Mouse (Mus musculus): ENCODE measurements at regions not wholly inside any gene's neighbourhood (a gene's known extent, or its start where the extent isn't known, plus 50 kb on each side); places are given as distances from the start of the nearest gene placed in this dataset.

DNA sequence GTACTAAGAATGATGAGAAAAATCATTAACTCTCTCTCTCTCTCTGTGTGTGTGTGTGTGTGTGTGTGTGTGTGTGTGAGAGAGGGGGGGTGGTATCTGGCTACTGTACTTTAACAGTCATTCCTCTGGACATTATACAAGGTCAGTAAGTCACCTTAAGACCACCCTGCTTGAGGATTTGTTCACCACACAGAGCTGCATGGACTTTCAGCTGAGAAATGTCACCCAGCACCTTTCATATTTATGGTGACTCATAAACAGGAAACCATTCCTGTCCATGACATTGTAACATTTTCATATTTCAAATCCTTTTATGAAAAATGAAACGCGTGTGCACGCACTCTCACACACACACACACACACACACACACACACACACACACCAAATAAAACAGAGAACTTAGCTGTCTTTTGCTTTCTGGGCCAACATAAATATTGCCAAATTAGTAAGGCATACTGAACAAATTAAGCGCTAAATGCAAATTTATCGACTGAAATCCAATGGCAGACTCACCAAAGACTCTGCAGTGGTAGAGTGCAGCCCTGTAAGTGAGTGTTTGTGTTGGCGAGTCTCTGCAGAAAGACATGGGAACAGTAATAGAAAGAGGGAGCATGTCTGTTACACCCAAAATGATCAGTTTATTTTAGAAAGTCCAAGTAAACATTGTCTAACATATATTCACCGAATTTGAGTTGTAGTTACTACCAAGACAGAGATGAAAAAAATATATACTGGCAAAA, 277.7 kb downstream of the Osr1 start:
- no peak for DNase-seq

DNA sequence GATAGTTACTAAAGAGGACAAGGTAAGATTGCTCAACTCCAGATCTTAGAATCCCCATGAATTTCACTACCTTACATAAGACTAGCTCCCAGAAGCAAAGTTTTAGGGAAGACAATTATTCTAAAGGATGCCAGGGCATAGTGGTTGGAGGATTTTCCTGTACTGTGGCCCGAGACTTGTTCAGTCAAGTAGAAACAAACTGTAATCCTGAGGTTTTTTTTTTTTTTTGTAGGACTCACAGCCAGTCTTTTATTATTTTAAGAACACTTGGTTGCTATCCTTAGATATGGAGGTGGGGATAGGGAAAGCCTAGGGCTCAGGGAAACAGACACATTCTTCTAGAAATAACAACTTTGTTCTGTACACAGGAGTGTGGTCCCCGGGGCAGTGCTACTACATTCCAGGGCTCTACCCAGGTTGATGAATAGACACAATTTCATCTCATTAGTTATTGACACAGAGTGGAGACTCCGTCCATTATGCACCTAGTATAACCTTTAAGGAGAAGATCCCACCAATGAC, 285.6 kb downstream of the Osr1 start:
- DNase-seq = no peak

DNA sequence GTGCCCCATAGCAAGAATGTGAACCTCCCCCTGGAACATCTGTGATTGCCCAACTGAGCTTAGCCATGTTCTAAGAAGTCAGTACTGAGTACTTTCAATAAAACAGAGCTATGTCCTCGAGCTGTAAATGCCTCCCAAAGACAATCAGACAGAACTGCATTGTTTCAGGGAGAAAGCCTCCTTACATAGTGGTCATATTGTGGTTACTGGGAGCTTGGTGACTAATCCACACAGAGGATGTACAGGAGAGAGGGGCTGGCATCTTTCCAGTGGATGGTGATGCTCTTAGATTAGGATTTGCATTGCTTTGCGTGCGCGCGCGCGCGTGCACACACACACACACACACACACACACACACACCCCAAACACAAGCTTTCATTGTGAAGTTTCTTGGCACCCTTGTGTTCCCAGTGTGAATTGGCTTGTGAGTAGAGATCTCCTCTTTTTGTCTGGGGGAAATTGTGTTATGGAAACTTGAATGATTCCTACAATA, 286.3 kb downstream of the Osr1 start:
- DNase-seq = no peak

DNA sequence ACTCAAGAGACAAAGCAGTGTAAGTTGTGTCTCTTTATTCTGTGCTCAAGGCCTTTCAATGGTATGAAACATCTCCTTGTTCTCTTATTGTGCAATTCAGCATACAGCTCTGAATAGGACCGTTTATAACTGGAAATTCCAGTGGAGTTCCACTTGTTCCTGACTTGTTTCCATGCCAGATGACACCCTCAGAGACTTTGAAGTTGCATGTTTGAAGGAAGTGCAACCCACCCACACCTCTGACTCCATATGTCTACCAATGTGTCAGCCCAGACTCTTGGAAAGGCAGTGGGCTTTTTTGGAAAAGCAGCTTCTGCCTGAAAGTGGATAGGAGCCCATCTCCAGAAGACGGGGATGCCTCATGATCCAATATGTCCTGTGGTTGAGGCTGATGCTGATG, 288.1 kb downstream of the Osr1 start:
- DNase-seq = no peak

DNA sequence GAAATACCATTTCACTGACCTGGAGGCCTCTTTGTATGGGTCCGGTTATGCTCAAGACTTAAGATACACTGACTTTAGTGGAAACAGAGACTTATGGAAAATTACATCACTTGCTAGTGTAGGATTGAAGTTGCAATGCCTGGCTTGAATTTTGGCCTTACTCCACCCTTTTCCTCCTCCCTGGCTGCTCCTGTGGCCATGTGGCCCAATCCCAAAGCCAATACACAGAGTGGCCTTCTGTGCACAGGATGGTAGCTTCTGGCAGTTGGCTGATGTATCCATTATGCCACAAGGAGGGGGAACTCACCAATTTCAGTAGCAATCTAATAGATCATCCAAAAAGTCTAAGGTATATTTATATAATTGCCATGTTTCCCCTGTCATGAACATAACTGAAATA, 292.4 kb downstream of the Osr1 start:
- DNase-seq = no peak

DNA sequence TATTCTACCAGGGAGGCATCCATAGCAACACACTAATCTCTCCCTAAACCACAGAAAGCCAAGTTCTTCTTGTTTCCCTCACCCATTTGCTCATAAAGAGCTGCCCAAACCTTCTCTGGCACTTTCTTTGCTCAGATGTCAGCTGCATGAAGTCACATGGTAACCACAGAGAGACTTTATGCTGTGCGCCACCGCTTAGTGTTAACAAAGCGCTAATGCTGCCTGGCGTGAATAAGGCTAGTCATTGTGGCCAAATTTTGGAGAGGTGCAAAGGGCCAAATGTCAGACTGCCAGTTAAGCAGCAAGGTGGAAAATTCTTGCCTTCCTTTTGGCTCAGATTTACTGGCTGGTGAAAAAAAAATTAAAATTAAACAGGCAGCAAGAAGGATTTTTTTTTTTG, 302.3 kb downstream of the Osr1 start:
- DNase-seq = no peak

DNA sequence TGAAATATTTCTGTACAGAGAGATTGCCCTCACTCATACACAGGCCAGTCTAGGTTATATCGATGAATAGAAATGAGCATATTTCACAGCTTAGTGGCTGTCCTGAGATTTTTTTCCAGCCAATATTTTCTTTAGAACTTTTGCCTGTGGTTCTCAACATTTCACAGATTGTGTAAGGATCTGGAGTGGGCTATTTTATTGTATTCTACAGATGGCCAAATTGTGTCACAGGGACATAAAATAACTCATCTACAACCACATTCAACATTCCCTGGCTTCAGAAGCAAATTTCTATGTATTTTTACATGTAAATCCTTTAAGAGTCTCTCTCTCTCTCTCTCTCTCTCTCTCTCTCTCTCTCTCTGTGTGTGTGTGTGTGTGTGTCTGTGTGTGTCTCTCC, 303.3 kb downstream of the Osr1 start:
- DNase-seq = no peak

DNA sequence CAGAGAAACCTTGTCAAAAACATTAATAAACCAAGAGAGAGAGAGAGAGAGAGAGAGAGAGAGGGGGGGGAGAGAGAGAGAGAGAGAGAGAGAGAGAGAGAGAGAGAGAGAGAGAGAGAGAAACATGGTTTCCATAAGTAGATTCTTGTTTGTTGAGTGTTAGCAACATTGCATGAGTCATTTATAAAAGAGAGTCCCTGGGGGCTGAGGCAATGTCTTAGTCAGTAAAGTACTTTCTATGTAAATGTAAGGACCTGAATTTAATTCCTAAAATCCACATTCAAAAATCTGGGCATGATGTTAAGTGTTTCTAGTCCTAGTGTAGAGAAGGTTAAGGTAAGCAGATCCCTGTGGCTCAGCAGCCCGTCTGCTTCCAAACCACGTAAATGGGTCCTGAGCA, 304.9 kb downstream of the Osr1 start:
- no peak for DNase-seq

DNA sequence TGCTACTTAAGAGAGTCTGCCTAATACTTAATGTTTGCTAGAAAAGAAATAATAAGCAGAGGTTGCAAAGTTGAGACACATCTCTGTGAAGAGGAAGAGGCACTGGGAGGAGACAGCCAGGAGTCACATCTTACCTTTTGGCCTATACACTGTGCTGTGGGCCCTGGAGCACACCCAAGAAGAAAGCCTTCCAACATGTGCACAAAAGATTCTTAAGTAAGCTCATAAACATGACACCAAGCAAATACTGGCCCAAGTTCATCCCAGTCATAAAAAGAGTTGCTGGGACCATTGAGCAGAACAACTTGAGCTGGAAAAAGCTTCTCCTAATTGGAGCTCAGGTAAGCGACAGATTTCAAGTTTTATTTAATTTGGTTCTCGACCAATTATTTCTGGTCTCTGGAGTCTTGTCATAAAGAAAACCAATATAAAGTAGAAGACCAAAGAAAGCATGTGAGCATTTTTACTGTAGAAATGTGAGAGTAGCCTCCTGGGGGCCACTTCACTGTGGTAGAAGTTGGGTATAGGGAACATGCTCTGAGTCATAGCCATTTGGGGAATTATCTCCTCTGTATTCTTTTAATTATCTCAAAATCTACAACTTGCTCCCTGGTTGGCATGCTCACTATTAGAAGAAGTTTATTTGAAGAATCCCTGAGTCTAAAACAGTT, 312.2 kb downstream of the Osr1 start:
- no peak for DNase-seq

DNA sequence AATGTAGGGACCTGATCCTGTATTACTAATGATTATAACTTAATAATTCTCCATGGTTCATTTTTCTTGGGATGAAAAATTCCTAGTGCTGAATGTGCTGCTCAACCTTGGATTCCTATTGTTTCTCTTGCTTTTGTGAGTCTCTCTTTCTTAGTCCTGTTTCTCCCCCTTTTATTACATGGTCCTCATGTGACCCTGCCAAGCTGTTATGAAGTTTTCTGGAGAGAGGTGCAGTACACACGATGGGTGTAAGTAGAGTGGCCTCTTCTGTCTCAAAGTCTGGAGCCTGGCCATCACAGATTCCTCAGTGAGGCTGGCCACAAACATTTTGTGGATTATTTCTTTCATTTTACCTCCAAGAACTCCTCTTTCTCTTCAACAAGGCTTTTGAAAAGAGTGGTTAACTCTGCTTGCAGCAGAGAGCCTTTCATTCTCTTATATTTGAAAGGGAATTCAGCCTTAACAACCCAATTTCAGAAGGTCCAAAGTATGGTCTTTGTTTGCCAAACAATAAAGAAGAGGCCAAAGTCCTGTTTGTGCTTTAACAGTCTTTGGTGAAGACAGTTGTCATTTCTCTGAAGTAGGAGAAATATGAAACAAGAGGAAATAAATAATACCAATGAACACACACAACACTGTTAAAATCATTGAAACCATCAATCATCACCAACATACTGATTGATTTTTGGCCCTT, 313.3 kb downstream of the Osr1 start:
- DNase-seq = no peak

DNA sequence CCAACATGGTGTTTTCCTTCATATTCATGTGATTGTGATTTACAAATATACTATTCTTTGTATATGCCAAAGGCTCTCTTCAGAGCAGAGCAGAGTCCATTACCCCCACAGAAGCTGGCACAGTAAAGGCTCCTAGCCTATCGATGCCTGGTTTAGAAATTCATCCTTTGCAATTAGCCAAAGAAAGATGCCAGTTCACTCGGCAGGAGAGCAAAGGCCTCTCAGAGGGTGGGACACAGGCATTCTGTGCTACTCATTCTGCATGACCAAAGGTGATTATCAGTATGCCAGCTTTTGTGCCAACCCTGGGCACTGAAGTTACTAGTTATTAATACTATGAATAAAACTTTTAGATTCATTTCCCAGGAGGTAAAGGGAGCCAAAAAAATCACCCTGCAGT, 324.6 kb downstream of the Osr1 start:
- DNase-seq = no peak

DNA sequence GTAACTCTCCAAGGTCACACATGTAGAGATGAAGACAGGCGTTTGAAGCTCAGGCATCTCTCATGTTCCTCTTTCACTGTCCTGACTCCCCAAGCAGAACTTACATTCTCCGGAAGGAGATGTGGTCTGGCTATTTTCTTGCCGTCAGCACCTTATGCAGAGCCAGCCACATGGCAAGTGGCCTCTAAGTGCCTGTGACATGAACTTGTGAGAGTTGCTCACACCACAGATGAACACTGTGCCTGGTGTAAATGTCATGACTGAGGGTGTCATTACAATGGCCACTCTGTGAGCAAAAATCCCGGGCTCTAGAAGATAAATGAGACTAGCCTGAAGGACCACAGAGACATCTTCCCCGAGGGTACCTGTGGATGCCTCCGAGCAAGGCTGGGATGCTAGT, 328.1 kb downstream of the Osr1 start:
- DNase-seq = no peak

DNA sequence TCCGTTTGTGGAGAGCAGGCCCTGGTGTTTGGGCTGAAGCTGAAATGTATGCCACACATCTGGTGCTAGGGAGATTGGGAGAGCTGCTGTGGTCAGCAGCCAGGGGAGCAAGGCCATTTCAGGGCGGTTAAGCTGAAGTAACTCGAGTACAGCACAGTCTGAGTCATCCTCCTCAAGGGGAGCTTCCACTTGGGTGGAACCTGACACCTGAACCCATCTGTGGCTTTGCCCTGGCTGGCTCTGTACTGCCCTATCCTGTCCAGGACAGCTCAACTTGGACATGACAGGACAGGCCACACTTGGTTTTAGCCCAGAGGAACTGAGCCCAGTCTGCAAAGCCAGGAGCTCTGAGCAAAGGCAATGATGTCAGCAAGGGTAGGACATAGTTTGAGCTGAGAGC, 328.5 kb downstream of the Osr1 start:
- no peak for DNase-seq

DNA sequence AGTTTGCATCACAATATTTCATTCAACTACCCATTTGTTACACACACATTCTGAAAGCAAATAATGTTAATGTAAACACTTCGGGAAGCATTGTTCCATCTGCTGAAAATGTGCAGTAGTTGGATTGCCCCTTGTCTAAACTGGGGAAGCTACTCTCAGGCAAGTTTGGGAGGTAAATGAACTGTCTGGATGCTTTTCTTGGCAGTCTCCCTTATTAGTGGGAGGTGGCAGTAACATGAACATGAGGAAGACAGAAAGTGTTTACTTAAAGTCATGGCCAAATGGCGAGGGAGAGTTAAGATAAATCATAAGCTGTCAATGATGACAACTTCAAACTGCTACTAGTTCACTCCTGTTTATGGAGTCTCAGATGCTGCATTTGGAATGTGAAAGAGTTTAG, 332.0 kb downstream of the Osr1 start:
- DNase-seq = no peak

DNA sequence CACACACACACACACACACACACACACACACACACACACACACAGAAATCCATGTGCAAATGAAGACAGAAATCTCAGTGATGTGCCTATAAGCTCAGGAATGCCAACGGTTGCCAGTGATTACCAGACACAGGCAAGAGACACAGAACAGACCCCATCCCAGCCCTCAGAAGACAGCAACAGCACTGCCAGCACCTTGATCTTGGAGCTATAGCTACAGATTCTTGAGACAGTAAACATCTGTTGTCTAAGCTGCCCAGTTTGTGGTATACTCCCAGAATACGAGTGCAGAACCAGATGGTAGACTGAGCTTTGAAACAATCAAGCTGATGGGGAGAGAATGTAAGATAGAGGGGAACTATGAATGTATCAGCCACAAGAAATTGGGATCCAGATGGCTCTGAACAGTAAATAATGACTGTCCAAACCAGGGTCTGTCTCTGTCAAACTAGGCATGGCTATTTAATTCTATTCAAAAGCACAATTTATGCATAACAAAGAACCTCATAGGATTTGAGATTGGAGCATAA, 333.9 kb downstream of the Osr1 start:
- no peak for DNase-seq

DNA sequence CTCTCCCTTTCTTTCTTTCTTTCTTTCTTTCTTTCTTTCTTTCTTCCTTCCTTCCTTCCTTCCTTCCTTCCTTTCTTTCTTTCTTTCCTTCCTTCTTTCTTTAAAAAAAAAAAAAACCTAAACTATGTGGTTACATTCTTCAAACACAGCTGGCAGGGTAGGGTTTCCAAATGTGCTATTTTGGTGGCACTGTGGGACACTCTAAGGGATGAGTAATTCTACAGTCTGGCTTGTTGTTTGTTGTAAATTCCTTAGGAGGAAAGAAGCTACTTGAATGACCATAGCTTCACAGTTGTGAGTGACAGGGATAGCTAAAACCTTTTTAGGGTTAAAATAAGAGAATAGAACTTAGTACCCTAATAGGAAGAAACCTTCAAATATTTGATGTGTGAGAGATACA, 342.4 kb downstream of the Osr1 start:
- no peak for DNase-seq

DNA sequence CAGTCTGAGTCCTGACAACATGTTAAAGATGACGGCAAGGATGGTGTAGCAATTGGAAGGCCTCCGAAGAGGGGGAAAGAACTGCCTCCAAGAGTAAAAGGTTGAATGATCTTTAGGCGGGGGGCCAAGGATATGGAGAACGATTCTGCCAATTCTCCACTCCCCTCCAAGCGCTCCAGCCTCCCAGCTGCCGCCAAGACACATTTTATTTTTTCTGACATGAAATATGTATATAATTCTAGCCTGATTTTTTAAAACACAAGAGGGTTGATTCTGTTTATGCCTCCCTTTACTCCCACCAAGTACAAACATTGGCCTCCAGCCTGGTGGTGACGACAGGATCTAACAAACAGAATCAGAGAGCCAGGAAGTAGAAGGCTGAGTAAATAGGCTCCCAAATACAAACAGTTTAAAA, 345.8 kb downstream of the Osr1 start:
- peak; percentile 7 for DNase-seq

DNA sequence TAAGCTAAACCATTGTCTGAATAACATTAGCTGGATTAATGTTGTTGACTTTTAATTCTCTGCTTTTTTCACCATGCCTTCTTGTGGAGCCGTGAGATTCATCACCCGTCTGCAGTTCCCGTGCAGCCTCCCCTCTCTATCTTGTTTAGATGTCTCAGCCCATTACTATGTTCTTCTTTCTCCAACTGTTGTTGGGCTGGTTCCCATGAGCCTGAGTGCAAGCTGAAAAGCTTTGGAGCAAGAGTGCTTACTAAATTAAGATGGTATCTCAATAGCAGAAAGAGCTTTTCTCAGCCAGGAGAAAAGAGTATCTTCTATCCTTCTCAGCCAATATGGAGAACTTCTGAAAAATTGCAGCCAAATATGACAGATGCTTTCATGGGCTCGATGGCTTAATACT, 348.1 kb downstream of the Osr1 start:
- DNase-seq = no peak

DNA sequence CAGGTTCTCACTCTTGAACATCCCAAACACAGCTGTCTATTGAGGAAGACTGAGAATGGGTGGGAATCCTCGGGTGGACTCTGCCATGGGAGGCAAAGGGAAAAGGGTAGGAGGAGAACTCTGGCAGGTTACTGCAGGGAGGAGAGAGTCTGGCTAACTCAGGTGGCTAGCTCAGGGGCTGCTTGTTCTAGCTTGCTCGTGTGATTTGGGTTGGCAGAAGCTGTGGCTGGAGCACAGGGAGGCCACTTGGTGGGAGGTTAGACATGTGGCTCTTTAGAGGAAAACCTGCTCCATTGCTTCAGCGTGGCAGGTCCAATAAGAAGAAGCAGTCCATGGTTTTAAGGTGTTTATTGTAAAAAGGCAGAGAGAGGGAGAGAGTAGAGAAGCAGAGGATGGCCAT, 349.1 kb downstream of the Osr1 start:
- DNase-seq = no peak

DNA sequence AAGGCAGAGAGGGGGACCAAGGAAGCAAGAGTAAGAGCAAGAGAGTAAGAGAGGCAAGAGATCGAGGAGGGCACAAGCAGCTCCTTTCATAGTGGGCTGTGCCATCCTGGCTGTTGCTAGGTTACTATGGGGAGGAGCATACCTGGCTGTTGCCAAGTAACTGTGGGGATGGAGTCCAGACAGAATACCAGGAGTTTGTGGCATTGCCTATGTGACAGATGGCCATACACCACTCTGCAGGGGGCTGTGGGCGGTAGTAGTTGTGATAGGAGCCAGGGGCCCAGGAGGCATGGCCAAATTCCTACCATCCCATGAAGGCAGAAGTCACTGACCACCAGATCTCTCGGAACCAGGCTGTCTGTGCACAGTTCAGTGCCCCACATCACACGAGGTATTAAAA, 349.5 kb downstream of the Osr1 start:
- no peak for DNase-seq

DNA sequence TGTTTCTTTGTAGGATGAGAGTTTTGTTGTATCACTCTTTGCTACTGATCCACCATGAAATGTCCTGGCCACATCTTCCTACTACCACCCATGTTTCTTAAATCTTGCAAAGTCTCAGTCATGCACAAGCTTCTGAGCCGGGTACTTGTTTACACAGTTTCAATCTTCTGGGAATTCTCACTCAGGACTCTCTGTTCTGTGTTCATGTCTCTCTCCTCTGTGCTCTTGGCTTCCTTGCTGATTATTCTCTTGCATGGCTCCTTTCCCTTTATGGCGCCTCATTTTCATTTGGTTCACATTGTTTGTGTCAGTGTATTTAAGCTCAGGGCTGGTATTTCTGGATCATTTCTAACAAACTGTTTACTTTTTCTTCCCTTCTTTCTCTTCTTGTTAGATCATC, 350.5 kb downstream of the Osr1 start:
- DNase-seq = no peak

DNA sequence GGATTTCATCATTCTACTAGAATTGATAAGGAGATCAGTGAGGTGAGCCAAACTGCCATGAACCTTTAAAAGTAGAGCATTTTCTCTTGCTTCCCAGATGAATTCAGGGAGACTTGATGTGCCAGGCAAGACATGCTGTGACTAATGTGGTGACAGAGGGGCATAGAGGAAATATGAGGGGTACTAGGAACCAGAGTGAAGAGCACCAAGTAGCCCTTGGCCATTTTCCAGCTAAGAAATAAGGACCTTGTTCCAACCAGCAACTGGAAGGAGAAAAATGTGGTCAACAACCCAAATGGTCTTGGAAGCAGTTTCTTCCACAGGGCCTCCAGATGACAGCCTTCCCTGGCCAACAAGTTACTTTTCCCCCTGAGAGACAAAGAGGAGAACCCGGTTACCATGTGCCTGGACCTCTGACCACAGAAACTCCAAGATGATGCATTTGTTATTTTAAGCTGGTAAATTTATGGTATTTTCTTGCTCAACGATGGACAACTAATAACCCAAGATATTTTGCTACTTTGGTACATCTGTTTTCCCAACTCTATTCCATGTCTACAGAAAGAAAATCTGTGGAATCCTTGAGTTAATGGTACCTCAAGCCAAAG, 351.8 kb downstream of the Osr1 start:
- no peak for DNase-seq

DNA sequence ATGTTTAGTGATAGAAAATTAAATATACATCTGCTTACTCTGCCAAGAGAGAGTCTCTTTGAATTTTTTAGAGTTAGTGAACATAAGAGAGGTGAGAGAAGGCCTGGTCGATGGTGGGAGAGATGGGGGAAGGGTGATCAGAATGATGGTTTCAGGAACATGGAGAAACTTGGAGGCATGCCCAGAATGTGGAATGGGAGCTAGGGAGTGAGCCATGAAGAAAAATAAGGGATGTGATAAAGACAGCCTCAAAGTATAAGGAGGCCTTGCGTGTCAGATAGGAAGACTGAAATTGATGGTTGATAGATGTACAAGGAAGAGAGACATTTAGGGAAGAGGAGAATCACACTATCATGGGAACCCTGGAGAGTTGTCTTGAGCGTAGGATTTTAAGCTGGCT, 354.6 kb downstream of the Osr1 start:
- no peak for DNase-seq

All from right cerebral cortex, postnatal 4 days (tissue).